Mouse (Mus musculus) left cerebral cortex, adult 2 months (tissue): ENCODE measurements around the gene Gm853. TPM values are rescaled to one million over a fixed set of nuclear protein-coding genes. Genes with fewer than 3 reads are reported as not detected.

Experiments
- DNase-seq, 2 experiments: peaks; one replicate each; pipeline ENCODE4 v3.0.0; 2021 to 2022; ENCODE audit warnings: low spot score in 2 of 2, mixed read lengths in 1 of 2; ENCODE audit errors: extremely low spot score in 1 of 2
- H3K27ac ChIP-seq: fragments of 200-600 bp; 2 replicates; pipeline ENCODE4 v1.8.1; 2022
- H3K4me3 ChIP-seq: fragments of 200-600 bp; 2 replicates; pipeline ENCODE4 v1.8.1; 2022
- CTCF ChIP-seq: fragments of 200-600 bp; IDR thresholded peaks from 2 replicates; pipeline ENCODE4 v1.8.1; 2022; ENCODE audit warnings: antibody characterized with exemption, mild to moderate bottlenecking, moderate library complexity
- intact Hi-C: fragments of 180-260 bp; cut with DNase I; formaldehyde crosslinking; loops from one replicate; pipeline ENCODE4 v1.15.1; 2025
- total RNA-seq, 2 experiments: library from RNA; stranded (reverse); gene quantifications; 2 replicates each; pipeline ENCODE4 v1.2.3; 2021

The Gm853 gene
- total RNA-seq, 2 experiments from 2014 or later = not detected

- intact Hi-C loops = loop anchor here (10.0 kb wide), 1 partner anchor 396 kb away; no protein-coding TSS in a partner anchor
- no peak overlapping the region for H3K27ac ChIP-seq
- TF ChIP-seq CTCF = no peak
- DNase-seq = no peak
- H3K4me3 ChIP-seq = no peak overlapping the region
Measured at GRCm38 (mm10) chr4:130180909-130181602, 41.1 kb downstream of the Gm853 start.

DNA sequence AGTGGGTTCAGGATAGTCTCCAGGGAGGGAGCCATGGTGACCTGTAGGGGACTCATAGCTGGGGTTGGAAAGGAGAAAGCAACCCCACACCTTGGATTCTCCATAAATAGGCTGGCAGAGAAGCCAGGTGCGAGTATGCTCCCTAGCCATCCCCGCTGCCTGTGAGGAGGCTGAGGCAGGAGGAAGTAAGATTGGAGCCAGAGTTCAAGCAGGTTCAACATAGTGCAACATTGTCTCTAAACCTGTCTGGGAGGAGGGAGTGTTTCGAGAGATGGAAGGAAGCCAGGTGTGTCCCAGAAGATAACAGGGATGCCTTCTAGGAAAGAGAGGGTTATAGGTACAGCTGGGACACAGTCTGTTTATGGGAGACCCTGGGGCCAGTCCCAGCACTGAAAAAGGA is 42.3 kb downstream of the Gm853 start:
- intact Hi-C loops = loop anchor here (10.0 kb wide), 1 partner anchor 395 kb away; no protein-coding TSS in a partner anchor
- no peak overlapping the region for H3K4me3 ChIP-seq
- no peak for DNase-seq
- no peak for TF ChIP-seq CTCF
- no peak overlapping the region for H3K27ac ChIP-seq

GRCm38 (mm10) chr4:130177536-130177935 is 44.7 kb downstream of the Gm853 start:
- no peak for TF ChIP-seq CTCF
- Histone ChIP-seq H3K27ac (no peak overlapping the region), H3K4me3 (no peak overlapping the region)
- DNase-seq = no peak
- intact Hi-C loops = no loop called here

GRCm38 (mm10) chr4:130177087-130177486 is 45.1 kb downstream of the Gm853 start:
- no peak for TF ChIP-seq CTCF
- intact Hi-C loops = no loop called here
- Histone ChIP-seq H3K27ac (no peak overlapping the region), H3K4me3 (no peak overlapping the region)
- no peak for DNase-seq

GRCm38 (mm10) chr4:130176156-130176720 is 46.0 kb downstream of the Gm853 start:
- no peak for TF ChIP-seq CTCF
- Histone ChIP-seq H3K27ac (no peak overlapping the region), H3K4me3 (no peak overlapping the region)
- intact Hi-C loops = no loop called here
- DNase-seq = no peak

DNA sequence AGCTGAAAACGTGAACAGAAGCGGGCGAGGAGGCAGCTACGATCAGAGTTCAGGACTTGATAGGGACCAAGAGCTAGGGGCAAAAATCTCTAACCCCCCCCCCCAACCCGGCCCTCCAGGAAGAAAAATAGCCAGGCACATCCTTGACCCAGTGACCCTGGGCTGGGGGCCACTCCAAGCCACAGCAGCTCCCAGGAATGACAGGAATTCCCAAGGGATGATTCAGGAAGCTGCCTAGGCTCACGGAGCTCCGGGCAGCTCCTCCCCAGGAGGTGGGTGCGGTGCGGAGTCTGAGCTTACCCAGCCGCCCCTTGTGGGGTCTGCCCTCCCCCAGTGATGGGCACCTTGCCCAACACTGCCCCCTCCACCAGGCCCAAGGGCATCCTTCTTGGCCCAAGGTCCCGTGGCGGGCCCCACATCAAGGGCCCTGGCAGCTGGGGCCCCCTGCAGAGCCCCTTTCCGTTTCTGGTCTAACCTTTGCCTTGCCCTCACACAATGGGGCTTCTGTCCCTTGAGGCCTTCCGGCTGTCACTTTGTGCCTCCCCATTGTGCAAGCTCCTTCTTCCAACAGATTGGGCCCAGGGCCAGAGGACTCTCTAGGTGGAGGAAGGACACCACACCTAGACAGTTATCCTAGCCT is 47.0 kb downstream of the Gm853 start, which contains the start of gene Tinagl1:
Tinagl1 (minus strand) TSS at position 51 of the 640 bp plus-strand sequence.
- intact Hi-C loops = no loop called here
- DNase-seq = no peak
- peak within 1 kb of the TSS; percentile 5; the same call in 1 of the 2 replicates for H3K27ac ChIP-seq

DNA sequence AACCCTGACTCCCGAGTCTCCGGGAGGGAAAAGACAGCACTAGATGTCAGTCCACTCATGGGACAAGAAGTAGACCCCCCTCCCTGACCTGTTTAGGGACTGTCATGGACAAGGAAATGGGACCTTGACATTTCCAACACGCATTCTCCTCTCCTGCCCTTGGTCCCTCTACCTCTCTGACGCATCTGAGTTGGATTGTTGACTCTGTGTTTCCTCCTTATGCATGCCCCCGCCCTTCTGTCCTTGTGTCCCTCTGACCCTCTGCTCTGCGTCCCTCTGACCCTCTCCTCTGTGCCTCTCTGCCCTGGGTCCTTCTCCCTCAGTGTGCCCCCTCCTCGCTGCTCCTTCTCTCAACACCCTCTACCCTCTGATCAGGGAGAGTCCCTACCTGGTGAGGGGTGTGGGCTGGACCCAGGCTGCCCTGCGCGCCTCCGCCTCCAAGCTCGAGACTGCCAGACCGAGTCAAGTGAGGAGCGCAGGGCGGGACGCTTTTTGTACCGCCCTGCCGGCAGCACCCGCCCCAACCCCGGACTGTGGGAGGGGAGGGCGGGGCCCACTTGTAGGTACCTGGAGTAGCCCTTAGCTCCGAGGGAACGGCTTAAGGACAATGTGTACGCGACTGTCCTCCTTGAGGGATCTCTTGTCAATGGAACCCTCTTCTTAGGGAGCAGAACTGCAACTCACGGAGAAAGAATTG is 47.7 kb downstream of the Gm853 start:
- peak overlapping the region; percentile 5; the same call in 1 of the 2 replicates for H3K27ac ChIP-seq
- TF ChIP-seq CTCF = no peak
- H3K4me3 ChIP-seq = peak overlapping the region; percentile 17
- intact Hi-C loops = no loop called here
- no peak for DNase-seq

More for the DNA sequence above, 47.0 kb downstream of the Gm853 start, which contains the start of gene Tinagl1:
- TF ChIP-seq CTCF = no peak
- peak within 1 kb of the TSS; percentile 17 for H3K4me3 ChIP-seq

DNA sequence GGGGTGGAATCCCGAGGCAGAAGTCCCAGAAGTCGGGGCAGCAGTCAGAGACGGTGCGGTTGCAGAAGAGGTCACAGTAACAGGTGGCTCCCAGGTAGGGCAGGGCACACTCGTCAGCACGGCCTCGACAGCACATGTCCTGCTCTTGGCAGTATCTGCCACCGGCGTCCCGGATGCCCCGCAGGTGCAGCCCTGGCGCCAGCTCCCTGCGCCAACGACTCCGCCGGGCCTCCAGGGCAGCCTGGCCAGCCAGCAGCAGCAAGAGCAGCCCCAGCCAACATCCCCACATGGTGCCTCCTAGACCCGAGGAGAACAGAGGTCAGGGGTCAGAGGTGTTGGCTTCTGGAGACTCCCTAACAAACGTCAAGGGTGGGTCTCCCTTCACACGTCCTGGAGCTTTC is 48.3 kb downstream of the Gm853 start:
- H3K4me3 ChIP-seq = peak overlapping the region; percentile 17
- no peak for TF ChIP-seq CTCF
- peak overlapping the region; percentile 5; the same call in 1 of the 2 replicates for H3K27ac ChIP-seq
- intact Hi-C loops = no loop called here
- DNase-seq = no peak

DNA sequence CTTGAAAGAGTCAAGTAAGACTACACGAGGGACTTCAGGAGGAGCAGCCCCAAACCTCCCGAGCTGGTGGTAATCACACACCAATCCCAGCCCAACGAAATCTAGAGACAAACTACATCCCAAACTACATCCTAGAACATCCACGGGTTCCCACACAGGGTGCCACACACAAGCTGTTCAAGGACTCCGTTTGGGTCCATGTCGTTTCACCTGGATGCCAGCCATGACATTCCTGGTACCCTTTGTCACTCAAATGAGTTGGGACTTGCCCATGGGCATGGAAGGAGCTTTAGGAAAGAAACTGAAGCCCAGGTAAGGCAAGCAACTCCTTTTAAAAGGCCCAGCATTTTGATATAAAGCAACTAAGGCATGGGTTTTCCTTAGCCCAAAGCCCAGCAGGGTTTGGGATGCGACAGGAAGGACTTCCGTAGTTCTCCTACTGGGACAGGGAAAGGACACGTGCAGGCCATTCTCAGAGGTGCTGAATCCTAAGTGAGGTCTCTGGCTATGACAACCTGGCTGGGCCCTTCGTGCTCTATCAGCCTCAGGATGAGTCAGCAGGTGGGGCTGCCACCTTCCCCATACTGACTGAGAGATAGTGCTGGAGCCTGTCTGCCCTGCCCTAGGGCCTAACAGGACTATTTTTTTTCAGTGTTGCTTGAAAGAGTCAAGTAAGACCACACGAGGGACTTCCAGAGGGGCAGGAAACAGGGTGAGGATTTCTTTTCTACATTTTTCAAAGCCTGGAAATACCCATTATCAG is 49.0 kb downstream of the Gm853 start:
- H3K4me3 ChIP-seq = peak overlapping the region; percentile 17; the same call in 1 of the 2 replicates
- peak overlapping the region; percentile 19; the same call in 1 of the 2 replicates for H3K27ac ChIP-seq
- intact Hi-C loops = no loop called here
- DNase-seq = no peak
- no peak for TF ChIP-seq CTCF

DNA sequence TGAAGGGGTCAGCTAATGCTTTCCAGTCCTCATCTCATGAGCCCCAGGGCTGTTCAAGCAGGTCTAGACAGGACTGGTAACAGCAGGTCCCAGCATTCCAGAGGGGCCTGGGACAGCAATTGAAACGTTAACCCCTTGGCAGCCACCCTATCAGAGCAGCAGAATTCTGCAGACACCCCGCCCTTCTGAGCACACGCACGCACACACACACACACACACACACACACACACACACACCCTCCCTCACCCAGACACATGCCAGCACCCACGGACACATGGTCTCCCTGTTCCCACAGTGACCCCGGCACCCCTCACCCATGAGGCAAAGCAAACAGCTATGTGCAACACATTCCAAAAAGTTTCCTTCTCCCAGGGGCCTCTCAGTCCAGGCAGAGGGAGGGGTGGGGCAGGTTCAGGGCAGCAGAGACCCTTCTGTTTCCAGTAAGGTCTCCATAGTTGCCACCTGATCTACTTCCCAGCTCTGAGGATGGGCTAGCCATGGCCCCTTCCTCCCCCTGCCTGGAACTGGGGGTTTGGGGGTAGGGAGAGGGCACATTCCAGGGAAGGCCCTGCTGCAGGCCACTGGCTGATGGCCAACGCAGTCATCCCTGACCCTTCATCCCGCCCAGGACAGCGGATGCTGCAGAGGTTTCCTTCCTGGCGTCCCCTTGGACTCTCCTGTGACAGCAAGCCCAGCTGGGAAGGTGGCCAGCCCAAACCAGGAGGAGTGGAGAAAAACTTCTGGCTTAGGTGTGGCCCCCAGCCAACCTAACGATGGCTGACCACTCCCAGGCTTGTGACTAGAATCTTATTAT is 50.0 kb downstream of the Gm853 start:
- no peak for TF ChIP-seq CTCF
- intact Hi-C loops = no loop called here
- no peak for DNase-seq
- no peak overlapping the region for H3K4me3 ChIP-seq
- no peak overlapping the region for H3K27ac ChIP-seq
